Mouse (Mus musculus) brain, adult 2 months (tissue): ENCODE measurements around the gene Tmem255b.
A peak's percentile ranks its signal among the peaks of the same experiment; 100 is the strongest.

Experiments
- DNase-seq: peaks from one replicate; pipeline ENCODE4 v3.0.0; 2011; ENCODE audit warnings: low read depth, low spot score

Gene Tmem255b

DNA sequence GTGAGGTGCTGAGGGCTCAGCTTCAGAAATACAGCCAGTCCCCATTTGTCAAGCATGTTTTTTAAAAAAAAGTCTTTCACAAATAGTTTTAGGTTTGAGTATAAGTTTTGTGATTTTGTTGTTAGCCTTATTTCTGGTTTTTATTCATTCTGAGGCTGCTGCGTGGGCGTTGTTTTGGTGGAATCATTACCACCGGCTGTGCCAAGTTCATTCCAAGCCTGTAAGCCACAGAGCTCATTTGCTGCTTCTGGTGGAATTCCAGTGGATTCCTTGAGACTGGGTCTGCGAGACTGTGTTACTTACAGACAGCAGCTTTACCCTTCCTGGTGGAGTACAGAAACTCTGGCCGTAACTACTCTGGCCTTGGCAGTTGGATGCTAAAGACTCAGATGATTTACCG, 11.5 kb downstream of the Tmem255b start:
- DNase-seq: peak; percentile 52

- no peak for DNase-seq
Observed at GRCm38 (mm10) chr8:13448145-13448544, 13.2 kb downstream of the Tmem255b start.

- no peak for DNase-seq
Observed at GRCm38 (mm10) chr8:13451747-13452277, 16.8 kb downstream of the Tmem255b start.

DNA sequence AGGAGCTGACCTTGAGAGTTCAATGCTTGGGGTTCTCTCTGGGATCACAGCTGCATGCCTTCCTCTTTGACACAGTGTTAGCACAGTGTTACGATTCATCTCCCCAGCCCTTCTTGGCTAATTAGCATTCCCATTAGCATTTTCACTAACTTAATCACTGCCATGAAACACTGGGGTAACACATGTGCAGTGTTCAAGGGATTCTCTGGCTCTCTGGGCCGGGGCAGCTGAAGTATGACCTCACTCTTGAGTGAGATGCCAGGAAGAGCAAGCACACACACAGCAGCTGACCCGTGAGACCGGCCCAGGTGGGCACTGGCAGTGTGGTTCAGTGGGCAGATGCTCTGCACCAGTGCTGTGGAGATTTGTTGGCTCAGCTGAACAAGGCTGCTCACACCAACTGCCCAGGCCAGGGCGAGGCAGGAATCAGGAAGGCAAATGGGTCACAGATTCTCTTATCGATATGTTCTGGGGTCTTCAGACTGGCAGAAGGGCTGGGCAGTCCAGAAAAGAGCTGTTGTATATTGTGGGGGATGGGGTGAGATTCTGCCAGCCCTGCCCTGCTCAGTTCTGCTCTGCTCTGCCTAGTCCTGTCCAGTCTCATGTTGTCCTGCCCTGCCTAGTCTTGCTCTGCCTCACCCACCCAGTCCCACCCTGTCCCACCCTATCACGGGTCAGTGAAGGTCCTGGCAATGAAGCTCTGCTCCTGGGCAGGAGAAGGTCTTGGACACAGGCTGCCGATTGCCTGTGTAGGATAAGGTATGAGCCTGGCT, 19.5 kb downstream of the Tmem255b start:
- peak; percentile 79 for DNase-seq

DNA sequence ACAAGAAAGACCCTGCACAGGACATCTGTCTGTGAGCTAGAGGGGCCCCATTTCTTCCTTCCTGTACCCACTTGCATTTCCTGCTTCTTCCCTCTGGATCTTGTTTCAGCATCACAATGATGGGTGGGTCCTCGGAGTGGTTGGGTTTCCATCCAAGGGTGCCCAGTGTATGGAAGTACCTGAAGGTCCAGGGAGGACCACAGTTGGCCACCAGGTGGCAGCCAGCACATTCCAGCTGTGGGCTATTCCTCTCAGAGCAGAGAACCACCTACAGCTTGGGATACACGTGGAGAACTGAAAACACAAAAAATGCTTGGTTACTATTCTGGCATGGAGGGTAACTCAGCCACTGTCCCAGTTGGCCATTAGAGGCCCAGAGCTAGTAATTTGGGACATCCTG, 20.3 kb downstream of the Tmem255b start:
- DNase-seq: peak; percentile 72

DNA sequence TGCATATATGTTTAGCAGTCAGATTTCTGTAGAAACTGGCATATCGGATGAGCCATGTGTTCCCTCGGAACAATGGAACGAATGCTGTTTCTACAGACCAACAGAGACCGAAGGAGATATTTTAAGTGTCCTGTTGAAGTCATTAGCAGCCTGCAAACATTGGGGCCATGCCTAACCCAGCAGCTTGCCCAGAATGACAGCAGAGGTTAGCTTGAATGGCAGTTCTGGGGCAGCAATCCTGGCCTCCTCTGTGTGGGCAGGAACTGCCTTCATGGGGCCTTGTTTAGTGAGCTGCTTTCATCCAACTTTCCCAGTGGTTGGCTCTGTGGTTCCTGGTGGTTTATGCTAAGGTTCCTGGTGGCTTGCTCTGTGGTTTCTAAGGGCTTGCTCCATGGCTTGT, 24.4 kb downstream of the Tmem255b start:
- DNase-seq: no peak

- DNase-seq: no peak
Observed at GRCm38 (mm10) chr8:13461085-13461765, 26.2 kb downstream of the Tmem255b start.

GRCm38 (mm10) chr8:13461843-13462242, 26.9 kb downstream of the Tmem255b start:
- DNase-seq: peak; percentile 79

GRCm38 (mm10) chr8:13462392-13462791, 27.4 kb downstream of the Tmem255b start:
- no peak for DNase-seq

DNA sequence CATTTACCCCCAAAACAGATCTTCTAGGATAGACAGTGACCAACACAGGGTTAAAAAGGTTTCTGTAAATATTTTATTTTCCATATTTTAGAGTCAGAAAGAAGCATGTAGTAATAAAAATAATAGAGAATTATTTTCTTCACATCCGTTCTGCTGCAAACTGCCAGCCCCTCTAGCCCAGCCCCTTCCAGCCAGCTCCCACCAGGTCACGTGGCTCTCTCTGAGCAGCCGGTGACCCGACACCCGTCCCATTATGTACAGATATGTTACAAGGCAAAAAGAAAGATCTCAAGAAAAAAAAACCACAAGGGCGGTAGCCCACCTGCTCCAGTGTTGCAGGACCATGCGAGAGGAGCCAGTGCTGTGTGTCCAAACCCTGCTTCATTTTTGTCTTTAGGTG, 30.3 kb downstream of the Tmem255b start:
- no peak for DNase-seq

DNA sequence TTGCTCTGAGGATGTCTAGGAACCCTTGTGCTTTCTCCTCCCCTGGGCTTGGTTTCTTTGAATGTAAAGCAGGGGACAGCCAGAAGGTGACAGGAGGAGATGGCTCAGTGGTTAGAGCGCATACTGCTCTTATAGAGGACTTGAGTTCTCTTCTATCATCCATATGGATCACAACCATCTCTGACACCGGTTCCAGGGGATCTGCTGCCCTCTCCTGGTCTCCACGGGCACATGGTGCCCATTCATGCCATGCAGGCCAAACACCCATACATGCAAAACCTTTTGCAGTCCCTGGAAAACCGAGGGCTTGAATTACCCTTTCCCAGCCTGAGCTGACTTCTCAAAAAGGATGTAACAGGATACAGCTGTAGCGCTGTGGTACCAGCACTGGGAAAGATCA, 32.0 kb downstream of the Tmem255b start:
- DNase-seq: peak; percentile 57

DNA sequence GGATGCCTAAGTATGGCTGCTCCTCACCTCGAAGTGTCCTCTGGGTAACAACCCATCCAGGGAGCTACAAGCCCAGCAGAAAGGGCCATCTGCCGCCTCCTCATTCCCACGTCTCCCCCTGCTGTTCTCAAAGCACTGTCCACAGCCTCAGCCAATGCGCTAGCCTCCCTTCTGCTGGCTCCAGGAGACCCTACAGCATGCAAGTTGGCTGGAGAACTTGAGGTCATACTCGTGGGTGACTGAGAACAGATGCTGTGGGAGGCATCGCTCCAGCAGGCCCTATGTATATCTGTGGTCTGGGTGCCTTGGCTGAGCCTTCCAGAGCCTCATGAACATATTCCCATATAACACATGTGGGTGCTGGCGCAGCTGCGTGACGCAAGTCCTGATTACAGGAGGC, 33.7 kb downstream of the Tmem255b start:
- DNase-seq: peak; percentile 50

DNA sequence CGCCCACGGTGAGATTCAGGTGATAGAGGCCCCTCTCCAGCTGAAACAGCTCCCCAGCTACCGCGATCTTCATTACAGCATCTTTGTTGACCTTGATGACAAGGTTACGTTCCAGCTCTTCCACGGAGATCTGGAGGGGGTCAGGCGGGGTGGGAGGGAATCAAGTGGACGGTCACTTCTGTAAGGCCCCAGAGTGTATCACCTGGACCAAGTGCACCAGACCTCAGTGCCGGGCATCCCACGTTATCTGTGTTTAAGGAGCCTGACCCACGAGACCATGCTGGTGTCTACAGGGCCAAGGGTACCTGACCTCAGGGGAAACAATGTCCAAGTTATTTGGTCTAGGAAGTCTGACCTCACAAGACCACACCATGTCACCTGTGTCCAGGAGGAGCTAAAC, 36.5 kb downstream of the Tmem255b start:
- no peak for DNase-seq

DNA sequence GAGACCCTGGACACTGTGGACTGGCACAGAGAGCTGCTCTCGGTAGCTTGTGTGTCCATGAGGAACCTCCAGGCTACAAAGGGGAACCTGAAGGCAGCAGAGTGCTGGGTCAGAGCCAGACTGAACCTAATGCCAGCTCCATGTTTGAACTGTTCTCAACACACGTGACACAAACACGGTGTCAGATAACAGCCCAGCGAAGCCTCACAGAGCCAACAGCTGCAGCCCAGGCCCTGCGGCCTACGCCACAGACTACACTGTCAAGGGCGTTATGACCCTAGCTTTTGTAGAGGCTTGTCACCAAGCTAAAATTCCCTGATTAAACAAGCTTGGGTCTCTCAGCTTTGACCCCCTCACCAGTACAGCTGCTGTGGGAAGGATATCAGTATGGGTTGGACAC, 37.3 kb downstream of the Tmem255b start:
- no peak for DNase-seq

DNA sequence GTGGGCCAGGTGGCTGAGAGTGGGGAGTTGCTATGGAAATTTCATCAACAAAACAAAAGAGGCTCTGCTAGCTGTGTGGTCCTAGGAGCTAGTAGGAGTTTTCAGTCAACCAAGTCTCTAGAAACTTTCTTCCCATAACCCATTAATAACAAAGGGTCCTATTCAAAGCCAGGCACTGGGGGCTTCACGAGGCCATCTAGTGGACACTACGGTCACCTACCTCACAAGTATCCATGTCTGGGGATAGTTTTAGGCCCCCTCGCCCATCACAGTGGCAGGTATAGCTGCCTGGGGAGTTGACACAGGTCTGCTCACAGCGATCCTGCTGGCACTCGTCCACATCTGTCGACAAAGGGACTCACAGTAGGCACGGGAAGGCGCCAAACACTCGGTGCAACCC, 40.9 kb downstream of the Tmem255b start:
- DNase-seq: no peak

- DNase-seq: no peak
Observed at GRCm38 (mm10) chr8:13481089-13481554, 46.1 kb downstream of the Tmem255b start.

GRCm38 (mm10) chr8:13481596-13481995, 46.6 kb downstream of the Tmem255b start:
- no peak for DNase-seq

DNA sequence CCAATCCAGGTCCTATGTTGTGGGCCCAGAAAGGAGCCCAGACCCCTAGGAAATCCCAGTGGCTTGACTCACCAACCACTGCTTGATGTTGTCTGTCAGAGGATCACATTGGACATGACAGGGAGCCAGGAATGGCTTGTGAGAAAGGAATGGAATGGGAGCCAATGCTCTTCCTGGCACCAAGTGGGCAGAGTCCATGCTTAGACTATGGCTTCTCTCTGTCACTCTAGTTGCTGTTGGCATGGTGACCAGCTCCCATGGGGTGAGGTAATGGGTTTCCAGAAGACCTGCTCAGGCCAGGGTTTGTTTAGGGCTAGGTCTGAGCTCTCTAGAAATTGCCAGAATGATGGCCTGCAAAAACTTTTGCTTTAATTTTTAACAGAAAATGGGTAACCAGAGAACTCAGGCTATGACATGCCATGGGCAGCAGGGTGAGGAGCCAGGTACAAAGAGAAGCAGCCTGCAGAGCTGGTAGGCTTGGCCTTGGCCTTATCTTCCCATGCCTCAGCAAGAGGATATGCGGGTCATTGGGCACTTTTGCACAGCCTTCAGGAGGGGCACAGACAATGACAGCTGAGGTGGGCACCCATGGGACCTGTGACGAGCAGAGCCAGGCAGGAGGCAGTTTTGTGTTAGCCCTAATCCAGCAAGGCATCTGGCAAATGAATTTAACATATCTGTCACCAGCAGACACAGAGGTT, 47.3 kb downstream of the Tmem255b start:
- DNase-seq: peak; percentile 61

GRCm38 (mm10) chr8:13483191-13483590, 48.2 kb downstream of the Tmem255b start:
- no peak for DNase-seq

DNA sequence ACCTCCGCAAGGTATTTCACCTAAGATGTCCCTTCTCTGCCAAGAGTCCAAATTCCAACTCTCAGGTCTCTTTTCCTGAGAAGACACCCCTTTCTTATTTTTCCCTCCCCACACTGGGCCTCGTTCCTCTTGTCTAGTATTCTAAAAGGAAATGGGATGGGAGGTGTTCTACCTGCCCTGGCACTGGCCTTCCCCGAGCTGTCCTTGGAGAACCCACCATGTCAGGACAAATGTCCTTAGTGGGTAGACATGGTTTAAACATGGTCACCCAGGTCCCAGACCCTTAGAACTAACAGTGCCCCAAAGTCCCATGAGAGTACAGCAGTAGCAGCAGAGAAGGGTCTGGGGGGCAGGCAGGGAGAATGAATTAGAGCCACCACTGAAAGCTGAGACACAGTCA, 54.4 kb downstream of the Tmem255b start:
- DNase-seq: no peak

GRCm38 (mm10) chr8:13489986-13490910, 55.3 kb downstream of the Tmem255b start:
- no peak for DNase-seq
